ENCODE assay signal across 22 mouse cellular contexts in the genomic region with DNA sequence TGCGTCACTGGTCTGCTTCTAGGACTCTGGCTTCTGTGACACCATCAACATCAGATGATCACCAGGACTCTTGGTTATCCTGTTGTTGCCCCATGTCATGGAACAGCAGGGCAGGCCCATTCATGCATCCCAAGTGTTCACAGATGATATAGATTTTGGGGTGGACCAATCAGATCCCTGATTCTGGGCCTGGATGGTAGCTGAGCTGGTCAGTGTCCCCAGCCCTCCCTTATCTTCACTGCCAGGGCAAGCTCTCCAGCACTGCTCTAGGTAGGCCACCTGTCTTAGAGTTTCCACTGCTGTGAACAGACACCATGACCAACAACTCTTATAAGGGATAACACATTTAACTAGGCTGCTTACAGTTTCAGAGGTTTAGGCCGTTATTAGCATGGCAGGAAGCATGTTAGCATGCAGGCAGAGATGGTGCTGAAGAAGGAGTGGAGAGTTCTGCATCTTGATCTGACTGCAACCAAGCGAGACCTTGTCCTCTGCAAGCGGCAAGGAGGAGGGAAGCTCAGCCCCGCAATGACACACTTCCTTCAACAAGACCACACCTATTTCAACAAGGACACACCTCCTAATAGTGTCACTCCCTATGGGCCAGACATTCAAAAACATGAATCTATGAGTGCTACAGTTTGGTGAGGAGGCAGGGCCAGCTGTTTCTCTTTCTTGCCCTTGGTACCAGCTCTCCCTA. TPM values are rescaled to one million over a fixed set of nuclear protein-coding genes. Genes with fewer than 3 reads are reported as not detected.
A peak's percentile ranks its signal among the peaks of the same experiment; 100 is the strongest.
DNase-seq lines count a peak whose midpoint lies in the region; ATAC-seq lines count a peak whose summit lies in the region.
"Had no signal": no experiment of that assay in that cellular context is flagged by ENCODE, and none has a peak within 500 bp of the region (broad histone marks: within the 10 kb centered on the region; RNA-seq: fewer than 3 reads in every experiment).

No protein-coding gene starts in this region.

- no peaks in the 10 kb centered on the region for H3K9me3 ChIP-seq in heart, embryonic 10.5 days
- H3K9me3 ChIP-seq in heart, embryonic 12.5 days (replicated peaks), result no peaks in the 10 kb centered on the region
- H3K9me3 ChIP-seq: embryonic facial prominence, embryonic 13.5 days; forebrain, embryonic 10.5 days; heart, embryonic 13.5 days; limb, embryonic 12.5 days; liver, embryonic 13.5 days; lung, embryonic 15.5 days had no signal

- no peaks in the 10 kb centered on the region for H3K36me3 ChIP-seq in heart, embryonic 10.5 days
- H3K36me3 ChIP-seq in heart, embryonic 12.5 days, result no peaks in the 10 kb centered on the region
- H3K36me3 ChIP-seq: embryonic facial prominence, embryonic 13.5 days; forebrain, embryonic 10.5 days; heart, embryonic 13.5 days; limb, embryonic 12.5 days; liver, embryonic 13.5 days; lung, embryonic 15.5 days had no signal

- H3K27me3 ChIP-seq in heart, embryonic 10.5 days (ENCODE audit: insufficient read depth, poor library complexity, severe bottlenecking), result no peaks in the 10 kb centered on the region
- H3K27me3 ChIP-seq in heart, embryonic 12.5 days (replicated peaks), result no peaks in the 10 kb centered on the region
- H3K27me3 ChIP-seq: embryonic facial prominence, embryonic 13.5 days; heart, embryonic 13.5 days; limb, embryonic 12.5 days; liver, embryonic 13.5 days; lung, embryonic 15.5 days had no signal

- ATAC-seq in heart, embryonic 12.5 days (ENCODE audit: insufficient number of reproducible peaks, low FRiP score), result no peak
- peak; percentile 87 for ATAC-seq in common myeloid progenitor, adult 5-6 weeks (replicated peaks; ENCODE audit: low read depth, poor library complexity, severe bottlenecking)
- peak; percentile 79 for ATAC-seq in megakaryocyte-erythroid progenitor cell, adult 5-6 weeks (replicated peaks; ENCODE audit: low FRiP score, low TSS enrichment, poor library complexity, severe bottlenecking)
- ATAC-seq in erythroid progenitor cell, adult 5-6 weeks (replicated peaks; ENCODE audit: low FRiP score, poor library complexity, severe bottlenecking), result no peak
- ATAC-seq: hindbrain, embryonic 16.5 days had no signal

- no peak overlapping the region for H3K27ac ChIP-seq in heart, embryonic 10.5 days
- no peak overlapping the region for H3K27ac ChIP-seq in heart, embryonic 12.5 days (ENCODE audit: poor library complexity, severe bottlenecking)
- H3K27ac ChIP-seq: embryonic facial prominence, embryonic 13.5 days; heart, embryonic 13.5 days; limb, embryonic 12.5 days; liver, embryonic 13.5 days; lung, embryonic 15.5 days; macrophage had no signal

- WGBS in heart, embryonic 10.5 days, result 83% methylated on average over 5 of the region's 5 CpGs
- 82% methylated on average over 5 of the region's 5 CpGs for WGBS in heart, embryonic 12.5 days

- no peak overlapping the region for H3K4me3 ChIP-seq in heart, embryonic 10.5 days
- H3K4me3 ChIP-seq in heart, embryonic 12.5 days, result no peak overlapping the region
- H3K4me3 ChIP-seq: embryonic facial prominence, embryonic 13.5 days; forebrain, embryonic 10.5 days; heart, embryonic 13.5 days; limb, embryonic 12.5 days; liver, embryonic 13.5 days; lung, embryonic 15.5 days had no signal

- H3K4me1 ChIP-seq in heart, embryonic 10.5 days, result peaks cover 7% of the 10 kb centered on the region; the same call in 1 of the 2 replicates
- H3K4me1 ChIP-seq in heart, embryonic 12.5 days (replicated peaks), result no peaks in the 10 kb centered on the region
- H3K4me1 ChIP-seq: embryonic facial prominence, embryonic 13.5 days; forebrain, embryonic 10.5 days; heart, embryonic 13.5 days; limb, embryonic 12.5 days; liver, embryonic 13.5 days; lung, embryonic 15.5 days had no signal

- H3K4me2 ChIP-seq in heart, embryonic 12.5 days, result no peak overlapping the region
- H3K4me2 ChIP-seq: embryonic facial prominence, embryonic 13.5 days; heart, embryonic 13.5 days; limb, embryonic 12.5 days; liver, embryonic 13.5 days; lung, embryonic 15.5 days had no signal

- DNase-seq in heart, embryonic 10.5 days (ENCODE audit: low spot score), result peak; percentile 38
- peak; percentile 10 for DNase-seq in CD4-positive helper T cell, adult 2 months (ENCODE audit: low read depth, low spot score)
- DNase-seq in gastrocnemius, postnatal 4 days (ENCODE audit: low spot score in 2 of 2), result no peak
- DNase-seq in thymus, postnatal 10 days (ENCODE audit: low spot score in 2 of 2), result no peak
- DNase-seq: adrenal gland, postnatal 10 days; cerebellum, adult 2 months; gastrocnemius, postnatal 10 days; heart, postnatal 36 days; kidney, postnatal 10 days; liver, embryonic 13.5 days; midbrain, embryonic 14.5 days had no signal

- no peak overlapping the region for H3K9ac ChIP-seq in heart, embryonic 12.5 days
- H3K9ac ChIP-seq: embryonic facial prominence, embryonic 13.5 days; heart, embryonic 13.5 days; limb, embryonic 12.5 days; liver, embryonic 13.5 days; lung, embryonic 15.5 days had no signal

RNA-seq across cellular contexts. Expression of a gene that starts 34.4 kb away (rescaled TPM):
- 65.2 and 68.5 TPM in 2 replicates for polyA plus RNA-seq in heart, embryonic 10.5 days (2016; fragmentation: Nextera tagmentation; extraction: Ambion mirVana)
- 66.8 and 69.2 TPM in 2 replicates for polyA plus RNA-seq in heart, embryonic 12.5 days (2016; fragmentation: Nextera tagmentation; extraction: Ambion mirVana)
- total RNA-seq in common myeloid progenitor, adult 5-6 weeks (2017), result 45.9 and 46.5 TPM in 2 replicates
- total RNA-seq in megakaryocyte-erythroid progenitor cell, adult 5-6 weeks (2014; fragmentation: Nextera tagmentation), result 22.7 and 27.6 TPM in 2 replicates
- 17.9 and 24.2 TPM in 2 replicates for total RNA-seq in megakaryocyte-erythroid progenitor cell, adult 5-6 weeks (2017)
- total RNA-seq in gastrocnemius, postnatal 4 days (2021), result 100 to 1,000 TPM in 1 of 2 experiments, 10 to 100 TPM in 1; 95.1 to 101 TPM
- 8.3 and 23.5 TPM in 2 replicates for total RNA-seq in erythroid progenitor cell, adult 5-6 weeks (2015; ENCODE audit: low replicate concordance)
- total RNA-seq in erythroid progenitor cell, adult 5-6 weeks (2017; ENCODE audit: low replicate concordance), result 6.3 and 11.8 TPM in 2 replicates

Comparison
In these comparisons a context has a peak if more than half of its experiments do, and no peak if none do; other contexts are left out.
1. DNase-seq: peak in heart, embryonic 10.5 days (single experiment) and CD4-positive helper T cell, adult 2 months (single experiment); none in gastrocnemius, postnatal 4 days (0 of 2) and thymus, postnatal 10 days (0 of 2).
2. ATAC-seq: peak in common myeloid progenitor, adult 5-6 weeks (single experiment) and megakaryocyte-erythroid progenitor cell, adult 5-6 weeks (single experiment); none in heart, embryonic 12.5 days (single experiment) and erythroid progenitor cell, adult 5-6 weeks (single experiment).